Mouse (Mus musculus) heart, postnatal 0 days (tissue): ENCODE data around the gene Ttc39b.

Experiments
- CTCF ChIP-seq: IDR thresholded peaks from 2 replicates; pipeline ENCODE4 v1.5.1; 2016; ENCODE audit warnings: antibody characterized with exemption, control low read depth, low read depth
- EP300 ChIP-seq: IDR thresholded peaks from 2 replicates; pipeline ENCODE4 v1.6.1; 2016; ENCODE audit warnings: antibody characterized with exemption, low read depth

GRCm38 (mm10) chr4:83234739-83235138 lies 89.3 kb downstream of the Ttc39b start:
- no peak for TF ChIP-seq CTCF
- TF ChIP-seq EP300: no peak
